ENCODE assay signal across 9 mouse cellular contexts in the genomic region with DNA sequence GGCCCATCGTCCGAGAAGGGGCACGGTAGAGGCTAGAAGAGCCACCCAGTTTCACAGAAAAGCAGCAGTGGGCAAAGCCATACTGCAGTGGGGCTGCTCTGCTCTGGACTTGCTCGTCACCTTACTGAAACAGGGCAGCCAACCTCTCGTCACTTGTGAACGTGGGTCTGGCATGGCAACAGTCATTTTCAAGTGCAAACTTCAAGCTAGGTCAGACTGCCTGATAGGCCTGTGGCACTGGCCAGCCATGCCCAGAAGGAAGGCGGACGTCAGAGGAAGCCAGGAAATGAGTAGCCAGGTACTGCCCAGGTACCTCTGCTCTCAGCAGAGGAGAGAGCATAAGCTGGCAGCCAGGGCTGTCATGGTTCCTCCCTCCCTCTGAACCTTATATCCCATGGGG. TPM values are rescaled to one million over a fixed set of nuclear protein-coding genes. Genes with fewer than 3 reads are reported as not detected.
A peak's percentile ranks its signal among the peaks of the same experiment; 100 is the strongest.
DNase-seq lines count a peak whose midpoint lies in the region; ATAC-seq lines count a peak whose summit lies in the region.
"Had no signal": no experiment of that assay in that cellular context is flagged by ENCODE, and none has a peak within 500 bp of the region (broad histone marks: within the 10 kb centered on the region; RNA-seq: fewer than 3 reads in every experiment).

No protein-coding gene starts in this region.

- peaks cover 9% of the 10 kb centered on the region for H3K4me1 ChIP-seq in liver, embryonic 16.5 days (ENCODE audit: control insufficient read depth, low read depth, low read length)

- H3K27ac ChIP-seq in liver, embryonic 16.5 days (ENCODE audit: low read length): no peak overlapping the region

- no peak overlapping the region for H3K9ac ChIP-seq in liver, embryonic 16.5 days (ENCODE audit: low read depth, low read length)

- no peaks in the 10 kb centered on the region for H3K36me3 ChIP-seq in liver, embryonic 16.5 days (ENCODE audit: control insufficient read depth, insufficient read depth)

- H3K4me2 ChIP-seq in liver, embryonic 16.5 days (ENCODE audit: low read depth, low read length): 0 out of 2 replicates have a peak overlapping the region, but pooled peaks have one; percentile 12

- WGBS in liver, embryonic 16.5 days (ENCODE audit: insufficient replicate concordance): 42% methylated on average over 8 of the region's 8 CpGs

- no peak for ATAC-seq in liver, embryonic 16.5 days (ENCODE audit: low read depth)

- no peaks in the 10 kb centered on the region for H3K9me3 ChIP-seq in liver, embryonic 16.5 days (replicated peaks; ENCODE audit: control insufficient read depth, low read length)

- peaks cover 53% of the 10 kb centered on the region for H3K27me3 ChIP-seq in liver, embryonic 16.5 days (ENCODE audit: control insufficient read depth, insufficient read depth, low read depth, low read length)

- peak; percentile 36 to 42 for DNase-seq in cerebellum, adult 18-20 months
- DNase-seq in cerebellum, adult 8-10 months: no peak
- DNase-seq in testis, postnatal 10 days (ENCODE audit: low spot score): peak; percentile 38
- no peak for DNase-seq in testis, postnatal 14 days (ENCODE audit: low spot score)
- DNase-seq in ovary, adult 18-20 months (ENCODE audit: low spot score): no peak
- DNase-seq in spleen, adult 12 weeks (ENCODE audit: low spot score): no peak
- no peak for DNase-seq in urinary bladder, postnatal 14 days (ENCODE audit: low spot score)

- no peak overlapping the region for H3K4me3 ChIP-seq in liver, embryonic 16.5 days (ENCODE audit: low read depth, low read length)

RNA-seq across cellular contexts. Expression of gene Bcar1, which starts 2.6 kb away (rescaled TPM):
- polyA plus RNA-seq in liver, embryonic 16.5 days (2015; fragmentation: Nextera tagmentation; extraction: Ambion mirVana): 9.5 and 13.1 TPM in 2 replicates

RNA-seq across cellular contexts. Expression of gene Ctrb1, which starts 50.2 kb away (rescaled TPM):
- polyA plus RNA-seq in liver, embryonic 16.5 days (2015; fragmentation: Nextera tagmentation; extraction: Ambion mirVana): 7.7 and 58.8 TPM in 2 replicates
- polyA plus RNA-seq: neural tube, embryonic 11.5 days had no signal

Comparison
In these comparisons a context has a peak if more than half of its experiments do, and no peak if none do; other contexts are left out.
1. DNase-seq: peak in cerebellum, adult 18-20 months (2 of 2) and testis, postnatal 10 days (single experiment); none in cerebellum, adult 8-10 months (single experiment), testis, postnatal 14 days (single experiment), ovary, adult 18-20 months (single experiment), spleen, adult 12 weeks (single experiment) and urinary bladder, postnatal 14 days (single experiment).